Mouse (Mus musculus) erythroblast, embryonic 14.5 days (primary cell): Measurements from ENCODE around the gene Ankfy1. TPM values are rescaled to one million over a fixed set of nuclear protein-coding genes. Genes with fewer than 3 reads are reported as not detected.
A peak's percentile ranks its signal among the peaks of the same experiment; 100 is the strongest.
"Not testable (repeated sequence)": the region's sequence is repeated elsewhere in the genome, so short reads cannot be mapped to it uniquely, and the experiment has no call there.

Source experiments
- H3K27me3 ChIP-seq: 2 replicates; pipeline ENCODE4 v1.6.1; 2012; ENCODE audit warnings: inconsistent platforms; ENCODE audit not compliant: control insufficient read depth
- H3K36me3 ChIP-seq: 2 replicates; pipeline ENCODE4 v1.6.1; 2012; ENCODE audit warnings: mild to moderate bottlenecking, inconsistent platforms; ENCODE audit not compliant: control insufficient read depth
- H3K4me1 ChIP-seq: 2 replicates; pipeline ENCODE4 v1.6.1; 2012; ENCODE audit warnings: inconsistent platforms; ENCODE audit not compliant: control insufficient read depth
- H3K4me3 ChIP-seq: replicated peaks from 2 replicates; pipeline ENCODE3; 2012; ENCODE audit warnings: moderate library complexity, mild to moderate bottlenecking, inconsistent platforms
- H3K9me3 ChIP-seq: 2 replicates; pipeline ENCODE4 v1.6.1; 2012; ENCODE audit warnings: low read length, inconsistent platforms, mixed read lengths; ENCODE audit not compliant: control insufficient read depth
- GATA1 ChIP-seq: IDR thresholded peaks from 2 replicates; pipeline ENCODE4 v1.6.1; 2012; ENCODE audit warnings: low read length, inconsistent platforms, mixed read lengths
- TAL1 ChIP-seq: IDR thresholded peaks from 3 replicates; pipeline ENCODE4 v1.6.1; 2012; ENCODE audit warnings: low read length, inconsistent platforms, mixed read lengths
- polyA plus RNA-seq: library from polyadenylated mRNA; stranded (reverse); fragments of >175 nt; gene quantifications from 2 replicates; pipeline ENCODE4 v1.2.3, GENCODE M21; 2012

The Ankfy1 gene
- polyA plus RNA-seq, 1 experiment, result 0.30 TPM

DNA sequence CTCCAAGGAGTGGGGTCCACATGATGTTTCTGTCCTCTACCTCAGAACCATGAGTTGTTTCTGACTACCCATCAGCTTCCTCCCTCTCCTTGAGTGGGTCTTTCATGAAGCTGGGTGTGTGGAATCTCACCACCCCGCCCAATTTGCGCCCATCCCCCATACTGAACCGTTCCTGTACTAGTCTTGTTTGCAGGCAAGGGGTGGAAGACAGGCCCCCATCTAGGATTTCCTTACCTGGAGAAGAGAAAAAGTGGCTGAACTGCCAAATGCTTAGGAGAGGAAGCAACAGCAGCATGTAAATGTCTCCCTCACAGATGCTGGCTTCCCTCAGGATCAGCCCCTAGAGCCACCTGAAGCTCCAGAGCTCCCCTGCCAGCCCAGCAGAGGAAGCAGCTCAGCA is 80.5 kb downstream of the Ankfy1 start:
- no peaks in the 10 kb centered on the region for H3K4me1 ChIP-seq
- no peaks in the 10 kb centered on the region for H3K27me3 ChIP-seq
- no peak for TF ChIP-seq GATA1
- TF ChIP-seq TAL1, result no peak
- peaks cover 48% of the 10 kb centered on the region for H3K36me3 ChIP-seq
- H3K9me3 ChIP-seq, result no peaks in the 10 kb centered on the region
- no peak overlapping the region for H3K4me3 ChIP-seq

DNA sequence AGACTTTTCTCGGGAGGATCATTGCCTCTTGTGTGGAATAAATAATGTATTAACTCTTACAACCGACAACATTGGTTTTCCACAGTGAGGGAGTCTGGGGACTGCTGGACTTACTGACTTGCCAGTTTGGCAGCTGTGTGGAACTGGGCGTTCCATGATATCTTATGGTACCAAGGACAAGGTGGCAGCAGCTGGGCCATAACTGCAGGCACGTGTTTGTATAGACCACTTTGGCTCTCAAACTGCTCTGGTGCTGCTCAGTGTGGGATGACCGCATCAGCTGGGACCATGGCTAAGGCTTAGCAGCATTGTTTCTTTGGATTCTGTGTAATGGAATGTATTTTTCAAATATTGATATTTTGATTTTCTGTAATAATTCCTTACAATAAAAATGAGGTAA is 81.0 kb downstream of the Ankfy1 start:
- TF ChIP-seq TAL1 (no peak), GATA1 (no peak)
- H3K4me1 ChIP-seq, result no peaks in the 10 kb centered on the region
- H3K9me3 ChIP-seq, result no peaks in the 10 kb centered on the region
- H3K36me3 ChIP-seq, result peaks cover 45% of the 10 kb centered on the region
- H3K4me3 ChIP-seq, result no peak overlapping the region
- H3K27me3 ChIP-seq, result no peaks in the 10 kb centered on the region

DNA sequence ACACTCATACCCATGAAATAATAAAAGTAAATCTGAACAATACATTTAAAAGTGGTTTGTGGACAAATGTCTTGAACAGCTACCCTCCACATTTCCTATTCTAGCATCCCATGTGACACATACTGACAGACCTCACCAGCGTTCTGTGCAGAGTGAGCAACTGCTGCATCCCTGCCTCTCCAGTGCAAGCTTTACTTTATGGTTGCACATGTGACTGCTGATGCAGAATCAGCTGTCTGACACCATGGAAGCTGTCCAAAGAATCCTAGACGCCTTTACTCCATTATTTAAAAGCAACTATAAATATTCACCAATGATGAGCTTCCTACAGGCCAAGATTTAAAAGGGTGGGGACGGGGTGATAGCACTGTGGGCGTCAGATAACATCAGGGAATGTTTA is 81.7 kb downstream of the Ankfy1 start:
- Histone ChIP-seq H3K4me1 (no peaks in the 10 kb centered on the region), H3K9me3 (no peaks in the 10 kb centered on the region), H3K36me3 (peaks cover 41% of the 10 kb centered on the region), H3K4me3 (no peak overlapping the region), H3K27me3 (no peaks in the 10 kb centered on the region)
- TF ChIP-seq GATA1 (no peak), TAL1 (no peak)

DNA sequence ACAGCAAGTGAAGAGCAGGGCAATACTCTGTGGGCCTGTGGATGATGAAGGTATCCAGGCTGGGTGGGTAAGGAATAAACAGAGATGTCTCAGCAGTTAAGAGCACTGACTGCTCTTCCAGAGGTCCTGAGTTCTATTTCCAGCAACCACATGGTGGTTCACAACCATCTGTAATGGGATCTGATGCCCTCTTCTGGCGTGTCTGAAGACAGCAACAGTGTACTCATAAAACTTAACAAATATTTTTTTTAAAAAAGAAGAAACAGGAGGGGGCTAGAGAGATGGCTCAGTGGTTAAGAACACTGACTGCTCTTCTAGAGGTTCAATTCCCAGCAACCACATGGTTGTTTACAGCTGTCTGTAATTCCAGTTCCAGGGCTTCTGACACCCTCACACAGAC is 82.8 kb downstream of the Ankfy1 start:
- not testable (repeated sequence) for H3K27me3 ChIP-seq, H3K9me3 ChIP-seq, H3K4me1 ChIP-seq, H3K4me3 ChIP-seq
- peaks cover 31% of the 10 kb centered on the region for H3K36me3 ChIP-seq

DNA sequence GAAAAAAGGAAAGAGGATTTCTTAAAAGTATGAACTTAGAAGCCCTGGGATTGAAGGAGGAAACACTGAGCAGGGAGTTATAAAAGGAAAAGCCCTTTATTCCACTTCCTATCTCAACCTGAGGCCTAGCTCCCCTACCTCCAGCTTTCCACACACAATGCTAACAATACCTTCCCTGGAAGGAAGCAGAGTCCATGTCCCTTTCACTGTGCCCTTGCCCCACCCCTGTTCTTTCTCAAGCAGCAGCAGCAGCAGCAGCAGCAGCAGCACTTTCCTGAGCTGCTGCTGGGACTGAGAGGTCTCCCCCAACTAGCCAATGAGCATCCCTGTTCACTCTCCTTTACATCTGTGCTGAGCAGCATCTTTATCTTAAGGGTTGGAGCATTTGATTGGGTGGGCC is 89.2 kb downstream of the Ankfy1 start:
- Histone ChIP-seq H3K9me3 (no peaks in the 10 kb centered on the region), H3K4me3 (no peak overlapping the region), H3K27me3 (no peaks in the 10 kb centered on the region), H3K4me1 (no peaks in the 10 kb centered on the region), H3K36me3 (no peaks in the 10 kb centered on the region)
- TF ChIP-seq GATA1 (no peak), TAL1 (no peak)

DNA sequence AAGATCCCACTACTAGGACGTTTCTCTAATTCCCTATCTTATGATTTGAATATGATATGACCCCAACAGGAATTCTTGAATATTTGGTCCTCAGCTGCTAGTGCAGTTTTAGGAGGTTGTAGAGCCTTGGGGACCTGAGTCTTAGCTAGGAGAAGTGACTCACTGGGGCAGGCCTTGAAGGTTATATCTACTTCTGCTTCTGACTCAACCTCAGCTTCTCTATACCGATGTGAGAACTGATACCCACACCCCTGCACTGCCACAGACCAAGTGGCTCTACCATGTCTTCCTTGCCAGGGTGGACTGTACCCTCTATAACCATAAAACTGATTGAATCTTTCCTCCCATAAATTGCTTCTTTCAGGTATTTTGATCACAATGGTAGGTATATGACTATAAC is 92.3 kb downstream of the Ankfy1 start:
- no peak for TF ChIP-seq TAL1
- Histone ChIP-seq H3K9me3 (no peaks in the 10 kb centered on the region), H3K27me3 (no peaks in the 10 kb centered on the region)

DNA sequence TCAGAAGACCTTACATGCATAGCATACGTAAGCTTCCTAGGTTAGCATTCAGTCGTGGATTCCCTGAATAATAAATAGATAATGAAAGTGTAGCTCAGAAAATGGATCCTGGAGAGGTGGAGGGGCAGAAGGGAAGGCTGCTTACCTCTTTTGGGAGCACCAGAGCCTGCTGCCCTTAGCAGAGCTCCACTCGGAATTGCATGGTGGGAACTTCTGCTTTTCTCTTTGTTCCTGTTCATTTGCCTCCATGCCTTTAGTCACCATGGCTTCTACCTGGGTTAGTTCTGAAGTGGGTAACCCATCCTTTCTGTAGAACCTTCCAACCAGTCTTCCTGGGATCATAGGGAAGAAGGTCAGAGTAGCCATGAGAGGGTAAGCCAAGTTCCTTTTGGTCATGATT is 92.7 kb downstream of the Ankfy1 start:
- Histone ChIP-seq H3K36me3 (no peaks in the 10 kb centered on the region), H3K9me3 (no peaks in the 10 kb centered on the region), H3K27me3 (no peaks in the 10 kb centered on the region), H3K4me1 (no peaks in the 10 kb centered on the region), H3K4me3 (no peak overlapping the region)
- no peak for TF ChIP-seq TAL1
- TF ChIP-seq GATA1, result no peak

More for the DNA sequence above, 92.3 kb downstream of the Ankfy1 start:
- Histone ChIP-seq H3K36me3 (no peaks in the 10 kb centered on the region), H3K4me3 (no peak overlapping the region), H3K4me1 (no peaks in the 10 kb centered on the region)

DNA sequence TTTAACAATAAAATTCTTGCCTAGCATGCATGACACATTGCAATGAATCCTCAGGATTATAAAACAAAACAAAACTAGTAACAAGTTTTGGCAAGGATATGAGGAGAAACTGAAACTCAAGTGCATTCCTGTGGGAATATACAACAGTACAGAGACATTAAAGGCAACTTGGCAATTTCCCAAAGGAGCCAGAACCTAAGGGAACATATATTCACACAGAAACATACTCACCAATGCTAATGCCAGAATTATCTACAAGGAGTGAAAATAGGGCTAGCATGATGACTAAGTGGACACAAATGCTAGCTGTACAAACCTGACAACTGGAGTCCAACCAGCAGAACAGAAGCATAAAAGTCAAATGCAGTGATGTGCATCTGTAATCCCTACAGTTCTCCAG is 102.2 kb downstream of the Ankfy1 start:
- no peak overlapping the region for H3K4me3 ChIP-seq
- H3K36me3 ChIP-seq, result no peaks in the 10 kb centered on the region
- H3K4me1 ChIP-seq, result peaks cover 23% of the 10 kb centered on the region
- H3K9me3 ChIP-seq, result no peaks in the 10 kb centered on the region
- no peaks in the 10 kb centered on the region for H3K27me3 ChIP-seq
- TF ChIP-seq TAL1 (no peak), GATA1 (no peak)

DNA sequence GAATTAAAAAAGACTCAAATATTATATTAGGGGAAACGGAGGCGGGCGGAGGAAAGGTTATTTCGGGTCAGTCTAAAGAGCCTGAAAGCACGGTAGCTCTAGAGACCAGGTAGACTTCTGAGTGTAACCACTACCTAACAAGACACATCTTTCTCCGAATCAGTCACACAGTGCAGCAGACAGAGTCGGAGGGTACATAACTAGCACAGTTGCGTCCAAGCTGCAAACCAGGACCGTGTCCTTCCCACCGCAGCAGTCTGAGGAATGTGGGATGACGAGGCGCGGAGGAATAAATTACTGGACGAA is 105.3 kb downstream of the Ankfy1 start:
- TF ChIP-seq TAL1 (no peak), GATA1 (no peak)
- H3K36me3 ChIP-seq, result peaks cover 10% of the 10 kb centered on the region

DNA sequence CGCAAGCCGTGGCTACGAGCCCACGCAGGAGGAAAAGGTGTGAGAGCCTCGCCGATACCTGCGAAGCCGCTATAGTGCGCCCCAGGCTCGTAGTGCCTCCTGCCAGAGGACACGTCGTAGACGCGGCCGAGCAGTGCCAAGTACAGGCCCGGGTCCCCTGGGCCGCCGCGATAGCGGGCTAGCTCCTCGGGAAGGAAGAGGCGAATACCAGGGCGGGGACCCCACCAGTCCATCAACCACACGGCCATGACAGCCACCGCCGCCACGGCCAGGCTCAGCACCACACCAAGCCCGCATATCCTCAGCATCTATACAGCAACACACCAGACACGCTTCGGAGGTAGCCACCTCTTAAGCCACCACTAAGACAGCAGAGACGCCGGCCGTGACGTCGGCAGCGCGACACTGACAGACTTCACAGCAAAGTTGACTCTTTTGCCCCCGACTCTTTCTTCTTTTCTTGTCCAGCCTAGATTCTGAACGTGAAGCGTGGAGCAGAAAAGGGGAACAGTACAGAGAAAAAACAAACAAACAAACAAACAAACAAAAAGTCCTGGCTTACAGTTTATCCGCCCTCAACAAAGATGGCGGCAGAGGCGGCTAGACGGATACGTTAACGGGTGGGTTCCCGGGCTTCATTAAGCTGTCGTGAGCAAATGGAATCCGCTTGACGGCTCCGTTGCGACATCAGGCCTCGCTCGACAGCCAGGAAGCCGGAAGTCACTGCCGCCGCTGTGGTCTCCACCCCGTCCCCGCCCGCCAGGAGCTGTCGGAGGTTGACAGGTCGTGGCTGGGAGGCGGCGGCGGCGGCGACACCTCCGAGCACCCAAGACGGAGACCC is 105.9 kb downstream of the Ankfy1 start, which contains the start of the genes Cyb5d2 and Zzef1:
TSS of gene Cyb5d2 (minus strand) at position 688 of the 841 bp plus-strand sequence.
TSS of gene Zzef1 (plus strand) at position 772 of the 841 bp plus-strand sequence.
- H3K4me1 ChIP-seq, result peaks cover 47% of the 10 kb centered on the region
- TF ChIP-seq GATA1 (no peak), TAL1 (no peak)
- peak within 1 kb of the TSS; percentile 81 for H3K4me3 ChIP-seq
- peaks cover 14% of the 10 kb centered on the region for H3K36me3 ChIP-seq
- H3K9me3 ChIP-seq, result no peaks in the 10 kb centered on the region
- no peaks in the 10 kb centered on the region for H3K27me3 ChIP-seq

More for the DNA sequence above, 105.3 kb downstream of the Ankfy1 start:
- H3K9me3 ChIP-seq, result no peaks in the 10 kb centered on the region
- H3K4me1 ChIP-seq, result peaks cover 43% of the 10 kb centered on the region
- H3K4me3 ChIP-seq, result peak overlapping the region; percentile 81
- H3K27me3 ChIP-seq, result no peaks in the 10 kb centered on the region
